Mouse (Mus musculus) liver, embryonic 12.5 days (tissue): ENCODE measurements around the gene Htr2b. TPM values are rescaled to one million over a fixed set of nuclear protein-coding genes. Genes with fewer than 3 reads are reported as not detected.

Source experiments
- ATAC-seq: fragments of 200-750 bp; cut with Nextera tagmentation; 2 replicates; pipeline ENCODE4 v1.8.0; 2017; ENCODE audit warnings: moderate number of reproducible peaks, mild to moderate bottlenecking, moderate library complexity
- H3K27ac ChIP-seq: fragments of 300-500 bp; sonication (generic); 2 replicates; pipeline ENCODE4 v1.5.1; 2016; ENCODE audit warnings: mild to moderate bottlenecking
- H3K27me3 ChIP-seq: fragments of 300-500 bp; sonication (generic); replicated peaks from 2 replicates; pipeline ENCODE4 v1.6.1; 2016; ENCODE audit warnings: mild to moderate bottlenecking, moderate library complexity
- H3K36me3 ChIP-seq: fragments of 300-500 bp; sonication (generic); 2 replicates; pipeline ENCODE4 v1.6.1; 2016; ENCODE audit warnings: mild to moderate bottlenecking, moderate library complexity
- H3K4me1 ChIP-seq: fragments of 300-500 bp; sonication (generic); 2 replicates; pipeline ENCODE4 v1.6.1; 2016
- H3K4me2 ChIP-seq: fragments of 300-500 bp; sonication (generic); 2 replicates; pipeline ENCODE4 v1.6.1; 2016; ENCODE audit warnings: mild to moderate bottlenecking, moderate library complexity
- H3K4me3 ChIP-seq: fragments of 300-500 bp; sonication (generic); 2 replicates; pipeline ENCODE4 v1.5.1; 2016; ENCODE audit warnings: mild to moderate bottlenecking, moderate library complexity
- H3K9ac ChIP-seq: fragments of 300-500 bp; sonication (generic); 2 replicates; pipeline ENCODE4 v1.6.1; 2016; ENCODE audit warnings: mild to moderate bottlenecking, moderate library complexity
- H3K9me3 ChIP-seq: fragments of 300-500 bp; sonication (generic); replicated peaks from 2 replicates; pipeline ENCODE4 v1.6.1; 2016; ENCODE audit warnings: mild to moderate bottlenecking, moderate library complexity
- WGBS: fragments of 180-500 bp; shearing (Covaris S2); methylation state at CpG from one replicate; pipeline ENCODE4 v1.1.7; 2016; ENCODE audit not compliant: insufficient replicate concordance; 5-methylcytosine and 5-hydroxymethylcytosine counted together
- polyA plus RNA-seq: library from polyadenylated mRNA; unstranded; fragments of >200 nt; fragmentation: Nextera tagmentation; extraction: Ambion mirVana; gene quantifications from 2 replicates; pipeline ENCODE4 v1.2.1, GENCODE M21; 2016

Htr2b gene
- polyA plus RNA-seq, 1 experiment from 2014 or later = 0.26 TPM

DNA sequence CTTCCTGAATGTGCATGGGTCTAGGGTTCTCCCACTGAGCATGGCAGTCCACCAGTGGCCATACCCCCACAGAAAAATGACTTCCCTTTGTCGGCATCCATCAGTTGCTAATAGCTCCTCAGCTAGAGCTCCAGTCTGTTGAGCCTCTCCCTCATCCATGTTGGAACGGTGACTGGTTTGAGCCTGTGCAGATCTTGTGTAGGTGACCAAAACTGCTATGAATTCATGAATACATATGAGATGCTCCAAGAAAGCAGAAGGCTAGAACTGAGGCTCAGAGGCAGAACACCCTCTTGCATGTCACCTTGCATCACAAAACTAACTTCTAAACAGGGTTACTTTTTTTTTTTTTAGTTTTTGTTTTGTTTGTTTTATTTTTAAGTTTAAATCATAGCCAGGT is 35.2 kb downstream of the Htr2b start:
- 86% methylated on average over 2 of the region's 2 CpGs for WGBS
- ATAC-seq = no peak
- Histone ChIP-seq H3K36me3 (peaks cover 91% of the 10 kb centered on the region), H3K9ac (no peak overlapping the region), H3K27ac (no peak overlapping the region), H3K4me1 (no peaks in the 10 kb centered on the region), H3K4me2 (no peak overlapping the region), H3K27me3 (no peaks in the 10 kb centered on the region), H3K9me3 (no peaks in the 10 kb centered on the region), H3K4me3 (no peak overlapping the region)

- H3K9me3 ChIP-seq = peaks cover 4% of the 10 kb centered on the region; the same call in 1 of the 2 replicates
- H3K27me3 ChIP-seq = no peaks in the 10 kb centered on the region
- peaks cover 48% of the 10 kb centered on the region for H3K4me1 ChIP-seq
- WGBS = under 1% methylated on average over 46 of the region's 47 CpGs
- peak within 1 kb of the TSS; percentile 92 for H3K4me2 ChIP-seq
- peak; percentile 91 for ATAC-seq
- H3K27ac ChIP-seq = peak within 1 kb of the TSS; percentile 87
- H3K9ac ChIP-seq = peak within 1 kb of the TSS; percentile 98
- H3K36me3 ChIP-seq = peaks cover 14% of the 10 kb centered on the region
- peak within 1 kb of the TSS; percentile 99 for H3K4me3 ChIP-seq
Observed at GRCm38 (mm10) chr1:86064271-86064991, 47.3 kb downstream of the Htr2b start, which contains the start of gene Psmd1. Psmd1 (plus strand) TSS chr1:86064387.

GRCm38 (mm10) chr1:86062523-86062922 is 49.2 kb downstream of the Htr2b start:
- Histone ChIP-seq H3K9ac (no peak overlapping the region), H3K9me3 (peaks cover 4% of the 10 kb centered on the region; the same call in 1 of the 2 replicates), H3K4me2 (no peak overlapping the region), H3K4me1 (peaks cover 43% of the 10 kb centered on the region), H3K27ac (no peak overlapping the region), H3K4me3 (no peak overlapping the region), H3K27me3 (no peaks in the 10 kb centered on the region), H3K36me3 (peaks cover 11% of the 10 kb centered on the region)
- no peak for ATAC-seq
- WGBS = 75% methylated on average over 6 of the region's 6 CpGs

GRCm38 (mm10) chr1:86058856-86059769 is 52.7 kb downstream of the Htr2b start:
- H3K27me3 ChIP-seq = no peaks in the 10 kb centered on the region
- H3K4me3 ChIP-seq = peak overlapping the region; percentile 50
- no peaks in the 10 kb centered on the region for H3K9me3 ChIP-seq
- WGBS = 10% methylated on average over 21 of the region's 21 CpGs
- peak overlapping the region; percentile 72 for H3K4me2 ChIP-seq
- H3K27ac ChIP-seq = 0 out of 2 replicates have a peak overlapping the region, but pooled peaks have one; percentile 48
- peaks cover 23% of the 10 kb centered on the region for H3K4me1 ChIP-seq
- H3K9ac ChIP-seq = peak overlapping the region; percentile 55; the same call in 1 of the 2 replicates
- no peaks in the 10 kb centered on the region for H3K36me3 ChIP-seq
- peak; percentile 75 for ATAC-seq

DNA sequence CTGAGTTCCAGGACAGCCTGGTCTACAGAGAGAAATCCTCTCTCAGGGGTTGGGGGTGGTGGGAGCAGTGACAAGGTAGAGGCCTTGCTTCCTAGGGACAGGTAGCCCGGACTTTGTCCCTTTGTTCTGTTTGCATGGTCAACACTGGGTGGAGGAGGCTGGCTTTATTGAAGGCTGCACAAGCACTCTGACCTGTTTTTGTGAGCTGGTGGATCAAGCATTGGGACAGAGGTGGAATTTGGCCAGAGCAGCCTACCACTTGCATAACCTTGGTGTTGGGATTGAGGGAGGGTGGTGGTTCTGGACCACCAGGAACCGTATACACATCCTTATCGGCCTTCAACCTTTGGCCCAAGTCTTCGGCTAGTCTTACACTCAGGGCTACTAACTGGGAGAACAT is 55.5 kb downstream of the Htr2b start:
- Histone ChIP-seq H3K9me3 (no peaks in the 10 kb centered on the region), H3K9ac (no peak overlapping the region), H3K4me1 (peaks cover 15% of the 10 kb centered on the region), H3K27me3 (peaks cover 12% of the 10 kb centered on the region; the same call in 1 of the 2 replicates), H3K4me3 (no peak overlapping the region), H3K27ac (peak overlapping the region; percentile 69), H3K36me3 (no peaks in the 10 kb centered on the region; the same call in 1 of the 2 replicates), H3K4me2 (no peak overlapping the region)
- peak; percentile 66 for ATAC-seq
- WGBS = 64% methylated on average over 4 of the region's 4 CpGs

- 51% methylated on average over 3 of the region's 3 CpGs for WGBS
- ATAC-seq = no peak
Observed at GRCm38 (mm10) chr1:86054943-86055342, 56.8 kb downstream of the Htr2b start.

GRCm38 (mm10) chr1:86053198-86053921 is 58.4 kb downstream of the Htr2b start:
- Histone ChIP-seq H3K27me3 (peaks cover 22% of the 10 kb centered on the region), H3K9me3 (no peaks in the 10 kb centered on the region), H3K4me1 (no peaks in the 10 kb centered on the region), H3K4me2 (no peak overlapping the region), H3K9ac (no peak overlapping the region), H3K27ac (no peak overlapping the region), H3K4me3 (no peak overlapping the region), H3K36me3 (peaks cover 9% of the 10 kb centered on the region)
- no peak for ATAC-seq
- WGBS = 72% methylated on average over 12 of the region's 12 CpGs

More at GRCm38 (mm10) chr1:86054943-86055342, 56.8 kb downstream of the Htr2b start:
- Histone ChIP-seq H3K27me3 (peaks cover 12% of the 10 kb centered on the region; the same call in 1 of the 2 replicates), H3K9me3 (no peaks in the 10 kb centered on the region), H3K36me3 (peaks cover 6% of the 10 kb centered on the region), H3K9ac (no peak overlapping the region), H3K4me3 (no peak overlapping the region), H3K27ac (no peak overlapping the region), H3K4me2 (no peak overlapping the region), H3K4me1 (peaks cover 11% of the 10 kb centered on the region)

Other genes starting within 250 kb of the Htr2b start
- gene Itm2c, start 217.7 kb downstream of the Htr2b start, polyA plus RNA-seq = 41.3 and 42.3 TPM in 2 replicates
- gene 4933407L21Rik, start 183.5 kb downstream of the Htr2b start, polyA plus RNA-seq = not detected in 2 replicates
- not detected in 2 replicates for gene Gpr55, start 151.0 kb downstream of the Htr2b start, polyA plus RNA-seq
- 0.19 TPM in 1 of 2 replicates, not detected in the other for gene Spata3, start 95.2 kb downstream of the Htr2b start, polyA plus RNA-seq
- gene 2810459M11Rik, start 66.1 kb downstream of the Htr2b start, polyA plus RNA-seq = 21.8 and 22.3 TPM in 2 replicates
- gene Psmd1, start 47.6 kb downstream of the Htr2b start, polyA plus RNA-seq = 167 and 168 TPM in 2 replicates
- 0.30 TPM in 1 of 2 replicates, not detected in the other for gene Gm21972, start 21.7 kb upstream of the Htr2b start, polyA plus RNA-seq
- gene Armc9, start 42.8 kb upstream of the Htr2b start, polyA plus RNA-seq = 15.2 and 16.9 TPM in 2 replicates
- 4.7 and 4.8 TPM in 2 replicates for gene B3gnt7, start 190.9 kb upstream of the Htr2b start, polyA plus RNA-seq
- 648 and 660 TPM in 2 replicates for gene Ncl, start 247.4 kb upstream of the Htr2b start, polyA plus RNA-seq